Mouse (Mus musculus) gastrocnemius, adult 18-20 months (tissue): ENCODE measurements around the gene Ppp1r11. TPM values are rescaled to one million over a fixed set of nuclear protein-coding genes. Genes with fewer than 3 reads are reported as not detected.
A peak's percentile ranks its signal among the peaks of the same experiment; 100 is the strongest.
"Not testable (repeated sequence)": the region's sequence is repeated elsewhere in the genome, so short reads cannot be mapped to it uniquely, and the experiment has no call there.

ENCODE experiments used
- DNase-seq: peaks from one replicate; pipeline ENCODE4 v3.0.0; 2021; ENCODE audit warnings: low spot score
- long read RNA-seq, 2 experiments: library from polyadenylated mRNA; stranded (forward); transcript quantifications; one replicate each; pipeline ENCODE4 v2.0.0; 2021
- total RNA-seq, 2 experiments: library from RNA; stranded (reverse); gene quantifications; 2 replicates each; pipeline ENCODE4 v1.2.3; 2021

The Ppp1r11 gene
- 10 to 100 TPM; 58.9 to 65.9 TPM for total RNA-seq
- long read RNA-seq, experiment 1, transcript Ppp1r11-201 (3 exons, 1,599 nt) = major isoform, 48 of 50 reads
- long read RNA-seq, experiment 1, partial matches to known transcripts = 2 of 50 reads
- long read RNA-seq, experiment 1, other reads (novel, unspliced or antisense) = 0 of 50 reads
- long read RNA-seq, experiment 2, transcript Ppp1r11-201 (3 exons, 1,599 nt) = major isoform, 34 of 37 reads
- long read RNA-seq, experiment 2, partial matches to known transcripts = 2 of 37 reads
- long read RNA-seq, experiment 2, other reads (novel, unspliced or antisense) = 1 of 37 reads

DNA sequence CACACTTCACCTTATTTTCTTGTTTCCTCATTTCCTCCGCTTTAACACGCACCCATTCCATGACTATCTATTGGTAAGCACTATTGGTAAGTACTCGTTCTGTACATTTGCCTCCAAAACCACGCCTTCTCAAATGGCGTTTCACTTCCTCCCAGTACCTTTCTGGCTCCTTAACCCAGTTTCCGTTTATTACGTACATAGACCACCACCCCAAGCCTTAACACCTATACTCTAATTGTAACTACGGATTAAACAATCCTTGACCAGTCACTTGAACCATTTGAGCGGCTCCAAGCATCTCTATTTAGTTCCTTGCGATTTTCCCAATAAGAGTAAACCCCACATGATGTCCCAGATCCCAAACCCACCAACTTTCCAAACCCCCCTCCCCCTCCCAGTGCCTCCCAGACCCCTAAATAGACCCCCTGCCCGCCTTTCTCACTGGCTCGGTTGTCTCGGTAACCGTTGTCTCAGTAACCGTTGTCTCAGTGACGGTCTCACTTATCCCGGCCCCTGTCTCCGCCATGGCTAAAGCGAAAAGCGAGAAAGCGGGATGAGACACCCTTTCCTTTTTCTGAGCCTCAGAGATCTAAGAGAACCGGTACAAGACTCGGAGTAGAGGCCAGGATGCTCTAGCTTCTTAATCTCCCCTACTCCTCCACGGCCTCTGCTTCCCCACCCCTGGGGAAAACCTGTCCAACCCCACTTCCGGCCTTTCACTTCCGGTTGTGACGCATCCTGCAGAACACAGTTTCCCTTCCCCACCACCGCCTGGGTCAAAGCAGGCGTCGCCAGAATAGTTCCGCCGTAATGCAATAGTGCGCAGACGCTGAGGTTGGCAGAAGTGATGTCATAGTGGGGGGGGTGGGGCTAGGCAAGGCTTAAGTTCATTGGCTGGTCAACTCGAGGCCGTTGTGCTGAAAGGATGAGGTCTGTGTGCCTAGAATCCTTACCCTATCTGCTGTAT, at the start of gene Ppp1r11:
TSS of gene Ppp1r11 (minus strand) at position 761 of the 967 bp plus-strand sequence.
- DNase-seq = peak; percentile 97

DNA sequence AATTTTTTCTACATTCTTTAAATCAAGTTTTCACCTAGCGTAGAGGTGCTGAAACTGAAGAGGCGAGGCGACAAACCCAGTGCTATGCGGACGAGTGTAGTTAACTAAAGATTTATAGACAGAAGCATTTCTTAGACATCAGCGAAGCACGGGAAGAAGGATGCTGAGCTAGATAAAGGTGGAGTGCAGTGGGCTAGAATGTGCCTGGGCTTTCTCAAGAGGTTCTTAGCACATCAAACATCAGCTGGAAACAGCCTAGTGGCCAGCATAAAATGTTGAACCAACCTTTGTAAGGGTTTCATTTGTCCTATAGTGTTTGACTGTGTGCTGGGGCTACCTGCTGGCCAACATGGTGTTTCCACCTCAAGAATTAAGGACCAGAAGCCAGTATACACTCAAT, 49.3 kb upstream of the Ppp1r11 start, which contains the start of gene Zfp57:
TSS of gene Zfp57 (plus strand) at position 301 of the 400 bp plus-strand sequence.
- no peak for DNase-seq

- no peak for DNase-seq
Measured at GRCm38 (mm10) chr17:36998477-36998876, 46.9 kb upstream of the Ppp1r11 start.

DNA sequence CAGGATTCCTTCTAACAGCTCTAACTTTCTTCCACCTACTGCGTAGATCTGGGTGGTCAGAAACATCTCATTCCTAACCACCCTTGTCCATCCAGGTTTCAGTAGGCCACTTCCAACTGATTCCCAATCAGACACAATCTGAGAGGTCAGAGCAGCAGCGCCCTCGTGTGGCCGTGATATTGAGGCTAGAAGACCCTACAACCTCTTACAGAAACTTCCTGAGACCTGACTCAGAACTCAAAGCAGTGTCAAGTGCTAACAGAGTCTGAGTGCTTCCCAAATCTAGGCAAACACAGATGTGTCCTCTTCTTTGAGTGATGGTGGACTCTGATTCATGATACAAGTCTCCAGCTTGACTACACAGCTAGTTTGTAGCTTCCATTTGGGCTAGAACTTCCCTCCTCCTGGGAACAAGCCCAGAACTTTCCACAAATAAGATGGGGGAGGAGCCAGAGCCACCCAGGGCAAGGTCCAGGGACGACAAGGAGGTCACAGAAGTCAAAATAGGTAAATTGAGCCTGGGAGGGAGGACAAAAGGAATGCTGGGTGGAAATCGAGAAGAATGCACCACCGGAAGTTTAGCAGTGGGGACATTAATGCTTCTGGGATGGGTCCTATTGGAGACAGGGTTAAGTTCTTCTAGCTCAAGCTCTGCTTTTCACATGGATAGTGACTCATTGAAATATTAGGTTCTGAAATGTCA, 45.6 kb upstream of the Ppp1r11 start:
- DNase-seq = peak; percentile 53

- DNase-seq = no peak
Measured at GRCm38 (mm10) chr17:36995448-36995847, 43.9 kb upstream of the Ppp1r11 start.

DNA sequence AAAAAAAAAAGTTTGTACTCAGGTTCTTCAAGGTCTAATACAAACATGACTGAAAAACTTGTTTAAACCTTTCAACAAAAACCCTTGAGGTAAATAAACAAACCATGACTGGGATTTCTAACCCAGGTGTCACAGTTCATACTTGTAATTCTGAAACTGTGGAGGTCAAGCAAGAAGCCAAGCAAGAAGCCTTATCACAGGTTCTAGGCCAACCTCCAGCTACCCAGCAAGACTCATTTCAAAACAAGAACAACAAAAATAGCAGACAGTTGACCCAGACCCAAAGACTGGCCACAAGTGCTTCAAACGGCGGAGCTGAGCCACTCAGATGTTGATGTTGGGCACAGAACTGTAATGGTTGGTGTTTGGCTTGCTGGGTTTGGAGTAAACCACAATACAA, 43.0 kb upstream of the Ppp1r11 start:
- no peak for DNase-seq

- no peak for DNase-seq
Measured at GRCm38 (mm10) chr17:36993770-36994325, 42.3 kb upstream of the Ppp1r11 start.

DNA sequence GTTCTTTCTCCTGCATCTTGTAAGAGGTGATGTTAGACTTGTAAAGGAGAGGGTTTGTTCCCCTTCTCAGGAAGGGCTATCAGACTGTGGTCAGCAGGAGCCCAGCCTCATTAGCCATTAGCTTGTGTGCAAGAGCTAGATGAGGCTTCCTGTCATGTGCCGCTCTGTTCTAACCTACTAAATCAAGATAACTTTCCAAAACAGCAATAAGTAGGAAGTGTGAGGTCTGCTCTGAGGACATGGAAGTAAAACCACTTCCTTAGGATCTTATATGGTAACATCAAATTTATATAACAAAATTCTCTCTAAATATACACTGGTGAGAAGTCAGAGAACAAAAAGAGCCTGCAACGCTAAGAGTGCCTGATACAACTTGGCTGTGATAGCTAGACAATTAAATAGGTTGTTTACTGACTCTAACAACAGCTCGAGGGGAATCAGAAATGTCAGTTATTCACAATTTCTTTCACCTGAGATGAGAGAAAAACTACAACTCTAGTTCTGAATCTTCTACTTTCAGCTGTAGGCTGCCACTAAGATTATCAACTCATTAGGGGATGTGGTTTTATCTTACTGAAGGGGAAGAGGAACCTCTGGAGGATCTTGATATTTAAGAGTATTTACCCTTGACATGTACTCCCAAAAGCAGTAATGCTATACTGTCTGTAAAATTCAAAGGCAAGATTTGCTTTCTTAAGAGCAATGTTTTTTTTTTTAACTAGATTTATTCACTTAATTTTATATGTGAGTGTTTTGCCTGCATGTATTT, 41.0 kb upstream of the Ppp1r11 start:
- DNase-seq = no peak

GRCm38 (mm10) chr17:36990630-36991029, 39.1 kb upstream of the Ppp1r11 start:
- not testable (repeated sequence) for DNase-seq

DNA sequence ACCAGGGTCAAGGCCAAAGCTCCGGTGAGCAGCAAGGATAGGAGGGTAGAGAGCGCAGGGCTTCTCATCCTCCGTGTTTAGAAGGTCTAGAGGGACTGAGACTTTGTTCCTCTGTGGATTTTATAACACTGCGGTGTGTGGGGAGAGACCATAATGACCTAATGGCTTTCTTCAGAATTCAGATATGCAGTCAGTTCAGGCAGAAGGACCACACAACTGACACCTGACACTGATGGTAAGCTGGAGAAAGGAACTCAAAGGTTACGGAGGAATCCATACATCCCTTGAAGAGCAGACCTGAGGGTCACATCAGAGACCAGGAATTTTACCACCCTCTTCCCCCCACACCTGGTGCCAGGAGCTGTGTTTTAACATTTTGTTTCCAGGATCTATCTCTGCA, 37.9 kb upstream of the Ppp1r11 start, which contains the start of gene H2-M5:
TSS of gene H2-M5 (minus strand) at position 101 of the 400 bp plus-strand sequence.
- DNase-seq = no peak

DNA sequence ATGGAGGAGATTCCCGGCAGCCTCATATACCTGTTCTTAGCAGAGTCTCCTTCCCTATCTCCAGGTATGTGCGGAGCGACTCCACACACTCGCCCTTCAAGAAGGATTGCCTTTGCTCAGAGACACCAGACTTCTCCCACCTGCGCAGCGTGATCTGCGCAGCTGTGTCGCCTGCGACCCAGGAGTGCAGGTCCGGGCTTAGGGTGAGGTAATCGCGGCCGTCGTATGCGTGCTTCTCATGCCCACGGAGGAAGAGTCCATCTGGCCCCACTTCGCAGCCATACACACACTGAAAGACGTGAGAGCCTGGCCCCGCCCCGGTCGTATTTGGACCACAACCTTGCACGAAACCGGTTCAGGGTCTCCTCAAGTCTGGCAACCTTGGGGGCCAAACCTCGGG, 36.9 kb upstream of the Ppp1r11 start:
- DNase-seq = no peak

- no peak for DNase-seq
Measured at GRCm38 (mm10) chr17:36982253-36983155, 31.0 kb upstream of the Ppp1r11 start.

- DNase-seq = no peak
Measured at GRCm38 (mm10) chr17:36981845-36982244, 30.3 kb upstream of the Ppp1r11 start.

- DNase-seq = peak; percentile 38
Measured at GRCm38 (mm10) chr17:36981221-36981813, 29.8 kb upstream of the Ppp1r11 start, which contains the start of gene 2410137M14Rik. Gene 2410137M14Rik (minus strand): TSS chr17:36981237.

DNA sequence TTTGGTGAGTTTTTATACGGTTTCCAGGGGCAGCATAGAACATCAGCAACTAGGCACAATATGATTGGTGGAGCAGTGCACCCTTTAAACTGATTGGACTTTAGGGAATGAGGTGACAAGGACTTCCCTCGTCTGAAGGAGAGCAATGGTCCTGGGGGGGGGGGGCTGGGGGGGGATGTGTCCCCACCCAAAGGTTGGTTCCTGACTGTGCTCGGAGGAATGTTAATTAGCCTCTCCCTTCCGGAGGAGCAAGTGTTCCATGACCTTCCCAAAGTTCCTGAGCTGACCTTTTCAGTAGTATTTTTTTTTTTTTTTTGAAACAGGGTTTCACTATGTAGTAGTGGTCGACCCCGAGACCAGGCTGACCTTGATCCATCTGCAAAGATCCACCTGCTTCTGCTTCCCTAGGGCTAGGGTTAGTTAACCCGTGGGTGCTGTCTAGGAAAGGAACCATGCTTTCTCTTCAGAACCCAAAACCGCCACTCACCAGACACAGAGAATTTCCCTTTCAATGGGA, 21.8 kb upstream of the Ppp1r11 start:
- DNase-seq = no peak

- no peak for DNase-seq
Measured at GRCm38 (mm10) chr17:36972791-36973190, 21.2 kb upstream of the Ppp1r11 start.

DNA sequence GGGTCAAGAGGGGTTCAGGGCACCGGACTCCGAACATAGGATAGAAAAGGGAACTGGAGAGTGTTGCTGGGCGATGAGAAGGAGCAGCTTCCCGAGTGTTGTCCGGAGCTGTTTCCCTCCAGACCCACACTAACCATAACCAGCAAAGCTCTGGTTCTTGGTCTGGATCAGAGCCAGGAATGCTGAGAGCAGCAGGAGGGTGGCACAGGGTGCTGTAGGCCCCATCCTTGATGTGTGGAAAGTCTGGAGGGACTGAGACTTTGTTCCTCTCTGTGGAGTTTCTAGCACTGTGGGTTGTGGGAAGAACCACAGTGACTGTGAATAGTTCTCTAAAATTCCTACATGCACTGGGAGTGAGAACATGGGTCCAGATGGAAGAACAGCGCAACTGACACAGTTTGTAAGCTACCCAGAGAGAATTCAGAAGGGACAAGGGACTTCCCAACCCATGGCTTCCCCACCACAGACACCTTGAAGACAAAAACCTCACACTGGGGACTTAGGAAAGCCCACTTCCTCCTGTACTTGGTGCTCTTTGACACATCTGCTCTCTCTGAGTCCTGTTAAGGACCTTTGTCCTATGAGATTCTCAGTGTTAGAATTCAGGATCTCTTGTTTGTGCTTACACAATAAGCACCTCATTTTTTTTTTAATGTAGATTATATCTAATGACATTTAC, 19.8 kb upstream of the Ppp1r11 start:
- DNase-seq = no peak

GRCm38 (mm10) chr17:36970316-36970890, 18.9 kb upstream of the Ppp1r11 start:
- no peak for DNase-seq
